Mouse (Mus musculus) heart, postnatal 0 days (tissue): ENCODE measurements around the gene Tiam2.

Experiments used
- CTCF ChIP-seq: IDR thresholded peaks from 2 replicates; pipeline ENCODE4 v1.5.1; 2016; ENCODE audit warnings: antibody characterized with exemption, control low read depth, low read depth
- EP300 ChIP-seq: IDR thresholded peaks from 2 replicates; pipeline ENCODE4 v1.6.1; 2016; ENCODE audit warnings: antibody characterized with exemption, low read depth

DNA sequence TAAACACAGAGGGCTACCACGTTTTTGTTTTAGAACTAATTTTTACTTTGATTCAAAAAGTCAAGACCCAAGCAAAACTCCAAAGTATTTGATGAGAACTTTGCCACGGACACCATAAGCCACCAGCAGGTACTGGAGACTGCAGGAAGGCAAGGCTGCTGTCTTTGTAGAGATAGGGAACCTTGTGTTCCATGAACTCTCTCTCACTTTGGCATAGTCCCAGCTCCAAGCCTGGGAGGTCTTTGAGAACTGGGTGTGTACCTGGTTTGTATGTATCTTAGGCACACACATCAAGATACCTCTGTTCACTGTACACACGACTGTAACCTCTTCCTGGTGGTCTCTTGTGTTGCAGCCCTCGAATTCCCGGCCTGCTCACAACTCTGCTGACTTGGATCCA, 187.9 kb downstream of the Tiam2 start:
- TF ChIP-seq CTCF = no peak
- TF ChIP-seq EP300 = no peak
